Mouse (Mus musculus) E14TG2a.4 (cell line): Measurements from ENCODE around the gene Slc38a1.

Experiments used
- H3K27me3 ChIP-seq: 2 replicates; pipeline ENCODE4 v1.6.1; 2014; ENCODE audit warnings: low read length, control low read depth; ENCODE audit not compliant: insufficient read depth
- H3K36me3 ChIP-seq: 2 replicates; pipeline ENCODE4 v1.6.1; 2014; ENCODE audit warnings: low read length, control low read depth; ENCODE audit not compliant: insufficient read depth
- H3K4me1 ChIP-seq: replicated peaks from 2 replicates; pipeline ENCODE4 v1.6.1; 2014; ENCODE audit warnings: low read depth, low read length, control low read depth
- H3K4me3 ChIP-seq: replicated peaks from 2 replicates; pipeline ENCODE4 v1.5.1; 2014; ENCODE audit warnings: mild to moderate bottlenecking, low read length
- H3K9me3 ChIP-seq: 2 replicates; pipeline ENCODE4 v1.6.1; 2014; ENCODE audit warnings: low read length, control low read depth
- CTCF ChIP-seq: conservative IDR thresholded peaks from 2 replicates; pipeline ENCODE4 v1.5.1; 2014; ENCODE audit warnings: low read length
- NANOG ChIP-seq: IDR thresholded peaks from 2 replicates; pipeline ENCODE4 v1.6.1; 2014; ENCODE audit warnings: borderline replicate concordance, low read length, mixed read lengths
- POU5F1 ChIP-seq: IDR thresholded peaks from 2 replicates; pipeline ENCODE4 v1.6.1; 2014; ENCODE audit warnings: low read length, borderline replicate concordance

Gene Slc38a1

DNA sequence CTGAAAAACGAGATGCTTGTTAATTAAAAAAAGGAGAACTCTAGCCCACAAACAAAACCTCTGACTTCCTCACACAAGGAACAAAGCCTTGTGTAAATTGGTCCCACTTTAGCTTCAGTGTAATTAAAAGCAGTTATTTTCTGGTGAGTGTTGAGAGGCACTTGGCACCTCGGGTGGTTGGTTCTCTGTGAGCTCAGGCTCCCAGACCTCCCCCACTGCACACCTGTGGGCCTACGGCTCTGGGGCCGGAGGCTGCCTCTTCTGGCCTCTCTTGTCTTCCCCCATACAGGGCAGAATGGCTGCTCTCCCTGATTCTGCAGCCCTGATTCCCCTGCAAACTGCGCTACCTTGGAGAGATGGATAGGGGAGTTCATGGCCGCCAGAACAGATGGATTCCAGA, 49.3 kb downstream of the Slc38a1 start:
- no peaks in the 10 kb centered on the region for H3K27me3 ChIP-seq
- H3K9me3 ChIP-seq, result peaks cover 100% of the 10 kb centered on the region
- H3K4me3 ChIP-seq, result no peak overlapping the region
- H3K36me3 ChIP-seq, result peaks cover 97% of the 10 kb centered on the region
- no peaks in the 10 kb centered on the region; the same call in 1 of the 2 replicates for H3K4me1 ChIP-seq
- TF ChIP-seq CTCF (no peak), POU5F1 (no peak), NANOG (no peak)

DNA sequence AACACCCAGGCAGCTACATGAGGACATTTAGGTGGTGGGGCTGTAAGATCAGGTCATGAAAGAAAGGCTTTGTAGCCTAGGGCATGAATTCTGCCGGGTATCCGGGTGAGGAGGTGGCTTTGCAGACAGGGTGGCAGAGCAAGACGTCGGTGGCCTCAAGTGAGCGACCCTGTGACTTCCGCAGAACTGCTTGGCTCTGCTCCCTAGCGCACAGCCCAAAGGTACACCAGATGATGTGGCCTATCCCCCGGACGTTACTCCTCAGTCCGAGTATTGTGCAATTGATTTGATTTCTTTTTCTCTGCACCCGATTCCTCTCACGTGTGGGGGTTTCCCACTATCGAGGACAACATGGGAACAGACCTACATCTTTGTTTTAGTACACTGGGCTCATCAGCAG, 49.7 kb downstream of the Slc38a1 start:
- no peaks in the 10 kb centered on the region for H3K4me1 ChIP-seq
- peaks cover 100% of the 10 kb centered on the region for H3K9me3 ChIP-seq
- H3K4me3 ChIP-seq, result no peak overlapping the region
- peaks cover 97% of the 10 kb centered on the region for H3K36me3 ChIP-seq
- no peaks in the 10 kb centered on the region for H3K27me3 ChIP-seq
- no peak for TF ChIP-seq CTCF
- TF ChIP-seq POU5F1, result no peak
- no peak for TF ChIP-seq NANOG

DNA sequence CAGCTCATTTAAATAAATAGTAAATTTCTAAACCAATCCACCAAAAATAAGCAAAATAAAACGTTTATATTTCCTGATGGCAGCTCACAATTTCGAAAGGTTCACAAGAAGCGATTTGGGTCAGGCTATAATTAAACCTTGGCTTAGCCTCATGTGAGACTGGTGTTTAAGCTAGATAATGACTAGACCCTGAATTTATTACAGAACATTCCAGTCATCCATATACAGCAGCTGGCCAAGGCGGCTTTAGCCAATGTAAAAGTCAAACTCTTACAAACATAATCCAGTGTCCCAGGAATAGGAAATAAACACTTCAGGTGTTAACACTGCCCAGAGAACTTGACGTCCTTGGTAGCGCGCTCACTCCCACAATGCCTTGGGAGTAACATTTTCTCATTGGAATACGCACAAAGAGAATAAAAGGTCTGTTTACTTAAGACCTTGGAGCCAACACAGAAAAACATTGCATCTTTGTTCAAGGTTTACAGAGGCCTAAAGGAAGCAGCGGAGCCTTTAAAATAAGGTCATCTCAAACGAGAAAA, 50.8 kb downstream of the Slc38a1 start:
- Histone ChIP-seq H3K9me3 (peaks cover 100% of the 10 kb centered on the region), H3K4me1 (no peaks in the 10 kb centered on the region), H3K36me3 (peaks cover 97% of the 10 kb centered on the region), H3K27me3 (no peaks in the 10 kb centered on the region), H3K4me3 (no peak overlapping the region)
- TF ChIP-seq POU5F1 (no peak), CTCF (no peak), NANOG (no peak)

GRCm38 (mm10) chr15:96588996-96589657, 53.6 kb downstream of the Slc38a1 start:
- H3K9me3 ChIP-seq, result peaks cover 98% of the 10 kb centered on the region
- H3K27me3 ChIP-seq, result no peaks in the 10 kb centered on the region

GRCm38 (mm10) chr15:96587998-96588397, 54.7 kb downstream of the Slc38a1 start:
- Histone ChIP-seq H3K4me1 (no peaks in the 10 kb centered on the region), H3K9me3 (peaks cover 98% of the 10 kb centered on the region), H3K36me3 (peaks cover 98% of the 10 kb centered on the region), H3K4me3 (no peak overlapping the region), H3K27me3 (no peaks in the 10 kb centered on the region)
- TF ChIP-seq CTCF (no peak), NANOG (no peak), POU5F1 (no peak)

More at GRCm38 (mm10) chr15:96588996-96589657, 53.6 kb downstream of the Slc38a1 start:
- no peaks in the 10 kb centered on the region for H3K4me1 ChIP-seq
- no peak overlapping the region for H3K4me3 ChIP-seq
- H3K36me3 ChIP-seq, result peaks cover 98% of the 10 kb centered on the region
- TF ChIP-seq POU5F1 (no peak), CTCF (no peak), NANOG (no peak)

DNA sequence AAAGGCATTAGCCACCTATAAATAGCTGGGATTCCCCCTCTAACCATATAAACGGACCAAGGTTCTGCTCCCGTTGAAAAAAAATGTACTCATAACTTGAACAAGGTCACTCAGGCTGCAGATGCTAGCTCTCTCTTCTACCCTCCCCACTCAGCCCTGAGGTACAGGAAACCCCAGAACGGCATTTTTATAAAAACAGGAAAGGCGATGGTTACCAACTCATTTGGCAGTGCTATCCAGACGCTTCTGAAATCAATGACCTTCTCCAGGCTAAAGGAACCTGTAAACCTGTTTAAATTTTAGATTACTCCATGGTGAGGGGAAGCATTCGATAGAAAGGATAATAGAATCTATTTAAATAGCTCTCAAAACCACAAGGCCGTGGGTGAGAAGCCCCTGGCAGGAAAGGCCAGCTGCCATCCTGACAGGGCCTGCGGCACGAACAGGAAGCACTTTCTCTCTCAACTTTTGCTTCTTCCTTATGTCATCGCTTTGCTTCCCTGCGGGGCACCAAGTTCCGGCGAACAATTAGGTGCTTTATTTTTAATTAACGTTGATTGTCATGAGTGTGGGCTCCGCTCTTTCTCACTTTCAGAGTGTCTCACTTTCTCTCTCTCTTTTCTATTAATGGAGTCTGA, 59.2 kb downstream of the Slc38a1 start:
- peaks cover 82% of the 10 kb centered on the region for H3K9me3 ChIP-seq
- TF ChIP-seq POU5F1 (no peak), CTCF (no peak), NANOG (no peak)

DNA sequence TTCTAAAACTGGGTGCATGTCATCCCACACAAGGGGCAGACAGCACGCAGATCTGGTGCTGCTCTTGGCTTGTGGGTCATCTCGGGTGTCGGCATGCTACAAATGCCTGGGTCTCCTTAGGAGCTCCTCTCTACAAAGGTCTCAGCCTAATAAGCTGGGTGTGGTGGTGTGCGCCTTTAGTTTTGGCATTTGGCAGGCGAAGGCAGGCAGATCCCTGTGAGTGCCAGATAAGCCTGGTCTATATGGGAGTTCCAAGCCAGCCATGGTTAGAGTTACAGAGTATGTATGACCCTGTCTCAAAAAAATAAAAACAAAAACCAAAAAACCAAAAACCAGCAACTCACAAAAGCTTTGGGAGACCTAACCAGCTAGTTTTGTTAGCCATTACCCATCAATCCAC, 65.7 kb downstream of the Slc38a1 start:
- H3K4me3 ChIP-seq, result no peak overlapping the region
- H3K4me1 ChIP-seq, result peaks cover 9% of the 10 kb centered on the region; the same call in 1 of the 2 replicates
- peaks cover 62% of the 10 kb centered on the region for H3K9me3 ChIP-seq
- TF ChIP-seq CTCF (no peak), NANOG (no peak), POU5F1 (no peak)
- H3K36me3 ChIP-seq, result peaks cover 78% of the 10 kb centered on the region
- H3K27me3 ChIP-seq, result no peaks in the 10 kb centered on the region

More for the DNA sequence above, 59.2 kb downstream of the Slc38a1 start:
- Histone ChIP-seq H3K27me3 (no peaks in the 10 kb centered on the region), H3K4me3 (0 out of 2 replicates have a peak overlapping the region, but pooled peaks have one; percentile 13), H3K4me1 (no peaks in the 10 kb centered on the region), H3K36me3 (peaks cover 73% of the 10 kb centered on the region)

DNA sequence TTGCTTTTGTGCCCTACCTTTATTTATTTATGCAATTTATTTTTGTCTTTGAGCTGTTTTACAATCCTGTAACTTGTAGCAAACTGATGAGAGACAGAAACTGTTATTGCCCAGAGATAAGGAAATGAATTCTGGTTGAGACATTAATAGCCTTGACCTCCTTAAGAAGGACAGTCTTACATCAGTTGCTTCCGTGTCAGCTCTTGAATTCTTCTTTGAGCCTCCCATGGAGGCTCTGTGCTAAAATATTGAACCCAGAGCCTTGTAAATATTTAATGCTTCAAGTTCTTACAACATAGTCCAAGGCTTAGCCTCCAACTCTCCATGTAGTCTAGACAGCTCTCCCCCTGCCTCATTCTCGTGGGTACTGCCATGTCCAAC, 73.7 kb downstream of the Slc38a1 start:
- Histone ChIP-seq H3K4me3 (no peak overlapping the region), H3K27me3 (no peaks in the 10 kb centered on the region), H3K4me1 (peaks cover 39% of the 10 kb centered on the region), H3K9me3 (0 out of 2 replicates have a peak, but pooled peaks cover 3% of the 10 kb centered on the region), H3K36me3 (peaks cover 13% of the 10 kb centered on the region)
- TF ChIP-seq CTCF, result no peak
- TF ChIP-seq NANOG, result no peak
- TF ChIP-seq POU5F1, result no peak
